Mouse (Mus musculus): Measurements from ENCODE around the gene Clptm1l. TPM values are rescaled to one million over a fixed set of nuclear protein-coding genes. Genes with fewer than 3 reads are reported as not detected.

Clptm1l gene
- total and polyA plus RNA-seq, 3 experiments, result 104 to 201 (median 197) TPM

- no peak overlapping the region for H3K9ac ChIP-seq (ENCODE audit: control insufficient read depth, low read depth, low read length, poor library complexity, severe bottlenecking)
- H3K9me3 ChIP-seq (replicated peaks; ENCODE audit: insufficient read depth, low read length), result no peaks in the 10 kb centered on the region
- no peaks in the 10 kb centered on the region for H3K79me2 ChIP-seq (ENCODE audit: control insufficient read depth, insufficient read depth, low read length, poor library complexity)
- no peaks in the 10 kb centered on the region for H3K36me3 ChIP-seq (ENCODE audit: control insufficient read depth in 1 of 2, insufficient read depth in 2 of 2, low read length in 2 of 2)
- TF ChIP-seq USF2 (IDR thresholded peaks at IDR 0.05; ENCODE audit: borderline replicate concordance in 1 of 2, insufficient read depth in 1 of 2, low read depth in 1 of 2, low read length in 2 of 2) (no peak), ZKSCAN1 (IDR thresholded peaks at IDR 0.05; ENCODE audit: low read depth, low read length) (no peak), MYB (IDR thresholded peaks at IDR 0.05; ENCODE audit: low read depth, low read length) (no peak), POLR2AphosphoS2 (IDR thresholded peaks at IDR 0.05; ENCODE audit: low read length) (no peak), POLR2AphosphoS5 (IDR thresholded peaks at IDR 0.05; ENCODE audit: borderline replicate concordance, low read depth, low read length) (no peak), CTCF (IDR thresholded peaks at IDR 0.05 in 2 of 3, conservative IDR thresholded peaks at IDR 0.05 in 1 of 3; ENCODE audit: control insufficient read depth in 1 of 3, insufficient read depth in 1 of 3, low read depth in 2 of 3, low read length in 3 of 3, poor library complexity in 1 of 3, severe bottlenecking in 1 of 3) (no peak), TCF12 (IDR thresholded peaks at IDR 0.05; ENCODE audit: low read depth, low read length) (no peak), BHLHE40 (IDR thresholded peaks at IDR 0.05; ENCODE audit: borderline replicate concordance, low read depth, low read length) (no peak), HCFC1 (IDR thresholded peaks at IDR 0.05; ENCODE audit: low read depth, low read length) (no peak), TAL1 (IDR thresholded peaks at IDR 0.05; ENCODE audit: low read length) (no peak), EP300 (IDR thresholded peaks at IDR 0.05; ENCODE audit: low read depth in 1 of 2, low read length in 2 of 2) (no peak), JUND (IDR thresholded peaks at IDR 0.05; ENCODE audit: low read depth, low read length) (no peak), SIN3A (IDR thresholded peaks at IDR 0.05; ENCODE audit: low read length) (no peak), MAZ (IDR thresholded peaks at IDR 0.05; ENCODE audit: low read depth, low read length) (no peak), ETS1 (IDR thresholded peaks at IDR 0.05; ENCODE audit: low read depth, low read length) (no peak), ELF1 (IDR thresholded peaks at IDR 0.05; ENCODE audit: low read depth, low read length) (no peak), MAFK (IDR thresholded peaks at IDR 0.05; ENCODE audit: borderline replicate concordance, low read depth, low read length) (no peak), ZNF384 (IDR thresholded peaks at IDR 0.05; ENCODE audit: low read depth, low read length) (no peak)
- H3K27me3 ChIP-seq (ENCODE audit: control insufficient read depth in 1 of 2, insufficient read depth in 2 of 2, low read length in 2 of 2), result peaks cover 0 to 6% of the 10 kb centered on the region in 2 experiments; a peak in 3 of 4 replicates
- H3K4me3 ChIP-seq (ENCODE audit: control insufficient read depth in 1 of 2, insufficient read depth in 1 of 2, low read depth in 2 of 2, low read length in 2 of 2), result no peak overlapping the region
- H3K27ac ChIP-seq (ENCODE audit: control insufficient read depth, low read depth, low read length), result no peak overlapping the region
- DNase-seq (ENCODE audit: low read depth, low spot score), result no peak
- no peaks in the 10 kb centered on the region for H3K4me1 ChIP-seq (ENCODE audit: control insufficient read depth in 1 of 2, insufficient read depth in 2 of 2, low read length in 2 of 2)
These were observed 26.5 kb upstream of the Clptm1l start for GRCm38 (mm10) chr13:73577277-73577676.

- Histone ChIP-seq H3K4me3 (ENCODE audit: control insufficient read depth in 1 of 2, insufficient read depth in 1 of 2, low read depth in 2 of 2, low read length in 2 of 2) (no peak overlapping the region), H3K27me3 (ENCODE audit: control insufficient read depth in 1 of 2, insufficient read depth in 2 of 2, low read length in 2 of 2) (no peaks in the 10 kb centered on the region; a peak in 1 of 4 replicates), H3K79me2 (ENCODE audit: control insufficient read depth, insufficient read depth, low read length, poor library complexity) (no peaks in the 10 kb centered on the region), H3K27ac (ENCODE audit: control insufficient read depth, low read depth, low read length) (no peak overlapping the region), H3K36me3 (ENCODE audit: control insufficient read depth in 1 of 2, insufficient read depth in 2 of 2, low read length in 2 of 2) (no peaks in the 10 kb centered on the region), H3K4me1 (ENCODE audit: control insufficient read depth in 1 of 2, insufficient read depth in 2 of 2, low read length in 2 of 2) (peaks cover 0 to 3% of the 10 kb centered on the region in 2 experiments; a peak in 2 of 4 replicates), H3K9ac (ENCODE audit: control insufficient read depth, low read depth, low read length, poor library complexity, severe bottlenecking) (no peak overlapping the region), H3K9me3 (replicated peaks; ENCODE audit: insufficient read depth, low read length) (no peaks in the 10 kb centered on the region)
- peak; percentile 17 for DNase-seq (ENCODE audit: low read depth, low spot score)
- peak; percentile 17; the same call in 1 of the 2 replicates for TF ChIP-seq TAL1 (IDR thresholded peaks at IDR 0.05; ENCODE audit: low read length)
- no peak for TF ChIP-seq MYC (IDR thresholded peaks at IDR 0.05; ENCODE audit: low read depth, low read length)
These were observed 12.3 kb upstream of the Clptm1l start for GRCm38 (mm10) chr13:73591488-73591887.

All from MEL (cell line).